ENCODE assay signal across 10 mouse cellular contexts in genomic region chr19:29470652-29471051, GRCm38 (mm10). TPM values are rescaled to one million over a fixed set of nuclear protein-coding genes. Genes with fewer than 3 reads are reported as not detected.
DNase-seq lines count a peak whose midpoint lies in the region; ATAC-seq lines count a peak whose summit lies in the region.
"Had no signal": no experiment of that assay in that cellular context is flagged by ENCODE, and none has a peak within 500 bp of the region (broad histone marks: within the 10 kb centered on the region; RNA-seq: fewer than 3 reads in every experiment).

No protein-coding gene starts in this region.

- peak overlapping the region; percentile 76 for H3K27ac ChIP-seq in heart, embryonic 15.5 days
- no peak overlapping the region for H3K27ac ChIP-seq in limb, embryonic 11.5 days (replicated peaks; ENCODE audit: low read depth, low read length)
- H3K27ac ChIP-seq: midbrain, embryonic 12.5 days had no signal

- no peaks in the 10 kb centered on the region for H3K36me3 ChIP-seq in heart, embryonic 15.5 days
- H3K36me3 ChIP-seq in limb, embryonic 11.5 days (ENCODE audit: control insufficient read depth, insufficient read depth, low read length), result no peaks in the 10 kb centered on the region
- H3K36me3 ChIP-seq: midbrain, embryonic 12.5 days had no signal

- no peak overlapping the region for H3K9ac ChIP-seq in heart, embryonic 15.5 days
- H3K9ac ChIP-seq in limb, embryonic 11.5 days (ENCODE audit: low read length), result no peak overlapping the region
- H3K9ac ChIP-seq: midbrain, embryonic 12.5 days had no signal

- 19% methylated on average over 4 of the region's 4 CpGs for WGBS in heart, embryonic 15.5 days
- WGBS in limb, embryonic 11.5 days, result 7% methylated on average over 4 of the region's 4 CpGs

- peak overlapping the region; percentile 40 for H3K4me2 ChIP-seq in heart, embryonic 15.5 days
- no peak overlapping the region for H3K4me2 ChIP-seq in limb, embryonic 11.5 days (ENCODE audit: low read depth, severe bottlenecking)
- H3K4me2 ChIP-seq: midbrain, embryonic 12.5 days had no signal

- H3K4me1 ChIP-seq in heart, embryonic 15.5 days (replicated peaks), result peaks cover 44% of the 10 kb centered on the region
- H3K4me1 ChIP-seq in limb, embryonic 11.5 days (ENCODE audit: control insufficient read depth, insufficient read depth, low read length), result peaks cover 7% of the 10 kb centered on the region

- ATAC-seq in heart, embryonic 15.5 days (replicated peaks; ENCODE audit: insufficient number of reproducible peaks, insufficient read depth, low FRiP score, low read depth), result no peak
- no peak for ATAC-seq in limb, embryonic 11.5 days (ENCODE audit: insufficient number of reproducible peaks, low FRiP score, low TSS enrichment, low read depth)
- no peak for ATAC-seq in activated CD4-positive, CD25-positive, alpha-beta regulatory T cell, adult 4 months

- no peaks in the 10 kb centered on the region for H3K9me3 ChIP-seq in heart, embryonic 15.5 days (replicated peaks)
- no peaks in the 10 kb centered on the region for H3K9me3 ChIP-seq in limb, embryonic 11.5 days (ENCODE audit: control insufficient read depth, low read length)
- H3K9me3 ChIP-seq: midbrain, embryonic 12.5 days had no signal

- no peak overlapping the region for H3K4me3 ChIP-seq in heart, embryonic 15.5 days
- H3K4me3 ChIP-seq in limb, embryonic 11.5 days (ENCODE audit: low read depth, low read length), result no peak overlapping the region
- H3K4me3 ChIP-seq: midbrain, embryonic 12.5 days had no signal

- H3K27me3 ChIP-seq in heart, embryonic 15.5 days, result no peaks in the 10 kb centered on the region
- H3K27me3 ChIP-seq in limb, embryonic 11.5 days (ENCODE audit: control insufficient read depth, insufficient read depth, low read length), result no peaks in the 10 kb centered on the region
- H3K27me3 ChIP-seq: midbrain, embryonic 12.5 days had no signal

- peak; percentile 42 for DNase-seq in embryo, embryonic 10.5 days (ENCODE audit: low spot score)
- DNase-seq in embryo, embryonic 10 days (ENCODE audit: low spot score), result no peak
- peak; percentile 8 for DNase-seq in brain, embryonic 18.5 days (ENCODE audit: low read depth, low spot score)
- DNase-seq in limb, embryonic 11.5 days (ENCODE audit: low spot score), result peak; percentile 51
- no peak for DNase-seq in spleen, postnatal 4 days (ENCODE audit: low spot score in 2 of 2)
- DNase-seq in thymus, adult 18-20 months, result no peak

RNA-seq across cellular contexts. Expression of gene Ric1, which starts 51.4 kb away (rescaled TPM):
- polyA plus RNA-seq in heart, embryonic 15.5 days (2015; fragmentation: Nextera tagmentation; extraction: Ambion mirVana), result 6.5 and 7.5 TPM in 2 replicates
- polyA plus RNA-seq in limb, embryonic 11.5 days (2014; fragmentation: Nextera tagmentation; extraction: Ambion mirVana), result 21.9 and 24.5 TPM in 2 replicates
- 10 to 100 TPM in 1 of 2 experiments, 1 to 10 TPM in 1; 8.6 to 13.1 TPM for polyA plus RNA-seq in activated CD4-positive, CD25-positive, alpha-beta regulatory T cell, adult 4 months (2017; shearing (Covaris generic))

RNA-seq across cellular contexts. Expression of gene Pdcd1lg2, which starts 59.9 kb away (rescaled TPM):
- 0.22 TPM in 1 of 2 replicates, not detected in the other for polyA plus RNA-seq in heart, embryonic 15.5 days (2015; fragmentation: Nextera tagmentation; extraction: Ambion mirVana)
- polyA plus RNA-seq in limb, embryonic 11.5 days (2014; fragmentation: Nextera tagmentation; extraction: Ambion mirVana), result not detected in 2 replicates
- 10 to 100 TPM; 17.2 to 23.0 TPM for polyA plus RNA-seq in activated CD4-positive, CD25-positive, alpha-beta regulatory T cell, adult 4 months (2017; shearing (Covaris generic))
- polyA plus RNA-seq: cortical plate, adult 2 months; midbrain, embryonic 12.5 days had no signal

Comparison
In these comparisons a context has a peak if more than half of its experiments do, and no peak if none do; other contexts are left out.
1. DNase-seq: peak in embryo, embryonic 10.5 days (single experiment), brain, embryonic 18.5 days (single experiment) and limb, embryonic 11.5 days (single experiment); none in embryo, embryonic 10 days (single experiment), spleen, postnatal 4 days (0 of 2) and thymus, adult 18-20 months (0 of 2).
2. RNA of gene Pdcd1lg2, which starts 59.9 kb away (polyA plus RNA-seq): 17.2 to 23.0 TPM in activated CD4-positive, CD25-positive, alpha-beta regulatory T cell, adult 4 months; not detected in limb, embryonic 11.5 days and 0.22 TPM in heart, embryonic 15.5 days; every median in the first group is over 10 times any median in the second.